Mouse (Mus musculus) heart, adult 2 months (tissue): ENCODE measurements at regions not wholly inside any gene's neighbourhood (a gene's known extent, or its start where the extent isn't known, plus 50 kb on each side); places are given as distances from the start of the nearest gene placed in this dataset.

Experiments used
- DNase-seq, 2 experiments: peaks; one replicate each; pipeline ENCODE4 v3.0.0; 2021
- H3K27ac ChIP-seq: fragments of 200-600 bp; 2 replicates; pipeline ENCODE4 v1.8.1; 2022
- H3K27me3 ChIP-seq: fragments of 200-500 bp; 2 replicates; pipeline ENCODE4 v1.6.1; 2012; ENCODE audit warnings: mild to moderate bottlenecking, low read length, inconsistent platforms, mixed read lengths; ENCODE audit not compliant: control insufficient read depth, insufficient read depth
- H3K36me3 ChIP-seq: fragments of 200-500 bp; 2 replicates; pipeline ENCODE4 v1.6.1; 2012; ENCODE audit warnings: low read length, inconsistent platforms; ENCODE audit not compliant: control insufficient read depth, insufficient read depth
- H3K4me1 ChIP-seq: fragments of 200-500 bp; 2 replicates; pipeline ENCODE4 v1.6.1; 2011; ENCODE audit warnings: low read length; ENCODE audit not compliant: control insufficient read depth, insufficient read depth
- H3K4me3 ChIP-seq: fragments of 200-600 bp; 2 replicates; pipeline ENCODE4 v1.8.1; 2022
- H3K79me2 ChIP-seq: fragments of 200-500 bp; replicated peaks from 2 replicates; pipeline ENCODE4 v1.6.1; 2012; ENCODE audit warnings: mild to moderate bottlenecking, inconsistent platforms, low read length, moderate library complexity, mixed read lengths; ENCODE audit not compliant: control insufficient read depth, insufficient read depth
- H3K9ac ChIP-seq: fragments of 200-500 bp; 2 replicates; pipeline ENCODE4 v1.6.1; 2012; ENCODE audit warnings: low read depth, mild to moderate bottlenecking, control low read depth, inconsistent platforms, low read length, mixed read lengths
- CTCF ChIP-seq: fragments of 200-600 bp; IDR thresholded peaks from 2 replicates; pipeline ENCODE4 v1.8.1; 2022; ENCODE audit warnings: antibody characterized with exemption, mild to moderate bottlenecking, moderate library complexity
- EP300 ChIP-seq: fragments of 200-500 bp; IDR thresholded peaks from 2 replicates; pipeline ENCODE4 v1.6.1; 2011; ENCODE audit warnings: low read depth, low read length, control low read depth; ENCODE audit not compliant: insufficient read depth
- POLR2A ChIP-seq: fragments of 200-500 bp; IDR thresholded peaks from 2 replicates; pipeline ENCODE4 v1.6.1; 2011; ENCODE audit warnings: mild to moderate bottlenecking, low read depth, low read length, control low read depth; ENCODE audit not compliant: insufficient read depth
- WGBS: fragments of 180-500 bp; shearing (Covaris S2); methylation state at CpG from one replicate; pipeline ENCODE4 v1.1.7; 2018; 5-methylcytosine and 5-hydroxymethylcytosine counted together
- intact Hi-C: fragments of 180-260 bp; cut with DNase I; formaldehyde crosslinking; loops from one replicate; pipeline ENCODE4 v1.15.1; 2025

DNA sequence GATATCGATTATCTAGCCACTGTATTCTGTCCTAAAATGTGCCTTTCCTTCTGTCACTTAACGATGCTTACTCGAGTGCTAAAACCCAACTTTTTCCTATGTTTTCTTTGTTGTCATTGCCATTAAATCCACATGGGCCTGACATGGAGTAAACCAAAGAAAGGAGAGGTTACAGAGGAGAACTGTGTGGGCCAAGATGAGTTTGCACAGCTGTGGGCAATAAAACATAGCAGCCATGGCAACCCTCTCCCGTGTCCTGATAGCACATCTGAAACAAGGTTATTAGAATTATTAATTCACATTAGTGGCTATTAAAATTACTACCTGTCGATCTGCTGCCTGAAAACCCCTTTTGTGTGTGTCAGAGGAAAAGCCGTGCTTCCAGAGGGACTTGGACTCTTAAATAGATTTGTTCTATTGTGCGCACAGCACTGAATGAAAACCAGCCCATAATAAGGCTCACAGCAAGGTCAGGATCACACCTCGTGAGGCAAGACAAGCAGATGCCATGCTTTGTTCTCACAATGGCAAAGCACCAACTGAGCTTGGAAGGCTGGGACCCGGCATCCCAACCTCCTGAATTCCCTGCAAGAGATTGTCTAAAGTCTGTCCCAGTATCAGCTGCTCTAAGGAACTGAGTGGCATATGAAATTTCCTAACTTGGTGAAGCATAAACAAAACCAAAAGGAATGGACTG is 95.0 kb upstream of the Nrp1 start:
- Histone ChIP-seq H3K4me3 (no peak overlapping the region), H3K9ac (no peak overlapping the region), H3K27ac (no peak overlapping the region), H3K27me3 (no peaks in the 10 kb centered on the region), H3K4me1 (peaks cover 10% of the 10 kb centered on the region), H3K79me2 (no peaks in the 10 kb centered on the region), H3K36me3 (peaks cover 5% of the 10 kb centered on the region)
- 82% methylated on average over 9 of the region's 9 CpGs for WGBS
- intact Hi-C loops, result no loop called here
- TF ChIP-seq EP300 (no peak), CTCF (no peak), POLR2A (no peak)
- no peak for DNase-seq

DNA sequence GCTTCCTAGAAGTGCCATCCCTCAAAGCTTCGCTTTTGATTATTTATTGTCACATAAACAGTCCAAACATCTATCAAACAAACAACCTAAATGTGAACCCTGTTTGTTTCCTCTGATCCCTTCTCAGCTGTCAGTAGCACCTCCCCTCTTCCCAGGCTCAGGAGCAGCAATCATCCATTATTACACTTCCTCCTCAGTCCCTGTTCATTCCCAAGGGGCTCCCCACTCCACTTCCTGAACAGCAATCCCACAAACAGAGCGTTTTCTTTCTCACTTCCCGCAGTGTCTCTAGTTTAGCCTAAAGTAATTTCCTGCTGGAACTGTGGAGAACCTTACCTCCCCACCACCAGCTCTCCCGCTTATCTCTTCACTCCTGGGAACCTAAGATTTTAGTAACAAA is 91.1 kb upstream of the Nrp1 start:
- no peak for TF ChIP-seq CTCF
- TF ChIP-seq POLR2A, result peak; percentile 26; the same call in 1 of the 2 replicates
- peak; percentile 60; the same call in 1 of the 2 replicates for TF ChIP-seq EP300
- WGBS, result 36% methylated on average over 4 of the region's 4 CpGs
- peak; percentile 36 to 61 for DNase-seq
- Histone ChIP-seq H3K36me3 (peaks cover 5% of the 10 kb centered on the region), H3K79me2 (no peaks in the 10 kb centered on the region), H3K4me1 (peaks cover 12% of the 10 kb centered on the region), H3K27me3 (no peaks in the 10 kb centered on the region), H3K27ac (peak overlapping the region; percentile 50), H3K4me3 (no peak overlapping the region), H3K9ac (no peak overlapping the region)
- intact Hi-C loops, result loop anchor here (2.0 to 5.0 kb wide), 2 partner anchors 90 to 225 kb away; no protein-coding TSS in a partner anchor

DNA sequence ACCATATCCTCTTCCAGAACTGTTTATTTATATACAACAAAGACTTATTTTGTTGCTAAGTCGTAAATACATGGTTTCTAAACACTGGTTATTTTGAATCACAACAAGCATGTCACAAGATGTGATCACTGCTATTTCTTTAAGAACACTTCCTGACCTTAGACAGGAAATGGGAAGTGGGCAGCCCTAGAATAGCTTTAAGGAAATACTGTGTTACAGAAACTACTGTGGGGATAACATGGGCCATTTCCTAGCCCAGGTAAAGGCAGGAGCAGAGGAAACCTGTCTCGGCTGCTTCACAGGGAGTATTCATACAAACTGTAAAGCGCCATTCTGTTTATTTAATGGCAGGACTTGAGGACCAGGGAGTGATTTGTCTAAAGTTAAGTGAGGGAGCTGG is 90.4 kb upstream of the Nrp1 start:
- Histone ChIP-seq H3K27me3 (no peaks in the 10 kb centered on the region), H3K9ac (no peak overlapping the region), H3K36me3 (peaks cover 5% of the 10 kb centered on the region), H3K79me2 (no peaks in the 10 kb centered on the region), H3K4me1 (peaks cover 15% of the 10 kb centered on the region), H3K4me3 (no peak overlapping the region), H3K27ac (peak overlapping the region; percentile 50)
- intact Hi-C loops, result loop anchor here (5.0 kb wide), 1 partner anchor 224 kb away; no protein-coding TSS in a partner anchor
- WGBS, result 50% methylated on average over 3 of the region's 3 CpGs
- DNase-seq, result no peak
- TF ChIP-seq EP300, result no peak

DNA sequence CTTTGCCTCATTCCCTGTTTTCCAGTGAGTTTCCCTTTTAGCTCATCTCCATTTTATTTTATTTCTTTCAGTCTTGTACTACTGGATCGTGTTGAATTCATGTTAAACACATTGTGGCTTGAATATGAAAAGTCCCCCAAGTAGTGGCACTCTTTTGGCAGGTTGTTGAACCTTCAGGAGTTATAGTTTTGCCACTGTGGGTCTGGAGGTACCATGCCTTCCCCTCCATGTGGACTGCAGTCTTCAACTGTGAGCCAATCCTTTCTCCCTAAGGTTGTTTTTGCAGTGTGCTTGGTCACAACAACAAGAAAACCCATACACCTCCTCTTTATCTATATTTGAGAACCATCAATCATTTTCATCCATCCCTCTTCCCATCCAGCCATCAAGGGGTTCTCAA is 88.9 kb upstream of the Nrp1 start:
- H3K27ac ChIP-seq, result no peak overlapping the region
- intact Hi-C loops, result loop anchor here (5.0 kb wide), 1 partner anchor 223 kb away; no protein-coding TSS in a partner anchor

DNA sequence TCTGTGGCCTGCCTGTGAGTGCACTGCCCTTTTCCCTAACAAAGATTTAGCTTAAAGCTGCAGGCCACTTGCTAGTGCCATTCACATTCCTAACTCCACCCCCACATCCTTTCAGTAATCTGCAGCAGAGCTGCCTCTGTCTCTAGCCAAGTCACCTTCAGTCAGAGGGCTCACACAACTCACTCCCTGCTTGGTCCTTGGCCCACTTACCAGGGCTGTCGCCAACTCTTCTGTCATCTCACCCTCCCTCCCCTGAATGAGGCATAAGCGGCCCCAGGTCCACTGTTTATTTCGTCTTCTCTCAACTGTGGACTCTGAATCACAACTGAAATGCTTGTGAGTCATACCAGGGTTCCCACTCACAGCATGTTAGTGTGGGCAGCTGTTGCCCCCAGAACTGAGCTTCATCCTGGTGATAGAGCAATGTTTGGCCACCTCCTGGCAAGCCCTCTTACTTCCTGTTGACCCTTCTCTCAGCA is 85.5 kb upstream of the Nrp1 start:
- peak overlapping the region; percentile 47; the same call in 1 of the 2 replicates for H3K27ac ChIP-seq
- no peaks in the 10 kb centered on the region for H3K27me3 ChIP-seq
- H3K4me3 ChIP-seq, result no peak overlapping the region
- TF ChIP-seq CTCF (no peak), EP300 (0 out of 2 replicates have a peak, but pooled peaks have one; percentile 45), POLR2A (no peak)
- 4% methylated on average over 3 of the region's 3 CpGs for WGBS
- DNase-seq, result peak; percentile 59 to 67
- H3K36me3 ChIP-seq, result peaks cover 3% of the 10 kb centered on the region
- H3K4me1 ChIP-seq, result peaks cover 9% of the 10 kb centered on the region
- H3K9ac ChIP-seq, result no peak overlapping the region
- intact Hi-C loops, result no loop called here
- H3K79me2 ChIP-seq, result no peaks in the 10 kb centered on the region

More for the DNA sequence above, 88.9 kb upstream of the Nrp1 start:
- WGBS, result 93% methylated on average over 1 of the region's 1 CpGs
- H3K79me2 ChIP-seq, result no peaks in the 10 kb centered on the region
- TF ChIP-seq CTCF (no peak), POLR2A (no peak), EP300 (no peak)
- peaks cover 5% of the 10 kb centered on the region for H3K36me3 ChIP-seq
- H3K4me3 ChIP-seq, result no peak overlapping the region
- peaks cover 17% of the 10 kb centered on the region for H3K4me1 ChIP-seq
- H3K9ac ChIP-seq, result no peak overlapping the region
- DNase-seq, result no peak
- no peaks in the 10 kb centered on the region for H3K27me3 ChIP-seq

DNA sequence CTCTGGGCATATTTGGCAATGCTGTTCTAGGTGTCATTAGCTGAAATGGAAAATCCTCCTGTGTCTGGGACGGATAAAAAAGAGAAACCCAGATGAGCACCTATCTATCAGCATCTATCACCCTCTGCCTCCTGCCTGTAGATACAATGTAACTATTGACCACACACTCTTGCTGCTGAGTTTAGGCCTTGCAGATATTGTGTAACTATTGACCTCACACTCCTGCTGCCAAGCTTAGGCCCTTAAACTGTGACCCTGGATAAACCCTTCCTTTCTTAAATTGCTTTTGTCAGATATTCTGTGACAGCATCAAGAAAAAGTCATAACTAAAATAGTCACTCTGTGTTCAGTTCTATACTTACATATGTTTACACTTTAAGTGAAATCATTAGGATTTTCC is 81.9 kb upstream of the Nrp1 start:
- no peaks in the 10 kb centered on the region for H3K79me2 ChIP-seq
- TF ChIP-seq CTCF, result no peak
- TF ChIP-seq EP300, result no peak
- no peak for TF ChIP-seq POLR2A
- WGBS, result 74% methylated on average over 1 of the region's 1 CpGs
- no peak for DNase-seq
- H3K27me3 ChIP-seq, result no peaks in the 10 kb centered on the region
- H3K9ac ChIP-seq, result no peak overlapping the region
- no peak overlapping the region for H3K27ac ChIP-seq
- peaks cover 5% of the 10 kb centered on the region for H3K4me1 ChIP-seq
- H3K4me3 ChIP-seq, result no peak overlapping the region
- intact Hi-C loops, result no loop called here
- no peaks in the 10 kb centered on the region for H3K36me3 ChIP-seq
